Mouse (Mus musculus): ENCODE measurements at regions not wholly inside any gene's neighbourhood (a gene's known extent, or its start where the extent isn't known, plus 50 kb on each side); places are given as distances from the start of the nearest gene placed in this dataset.

- no peak for DNase-seq (ENCODE audit: low spot score)
Measured at GRCm38 (mm10) chr7:71488016-71488650, 136.8 kb upstream of the Gm10295 start.

DNA sequence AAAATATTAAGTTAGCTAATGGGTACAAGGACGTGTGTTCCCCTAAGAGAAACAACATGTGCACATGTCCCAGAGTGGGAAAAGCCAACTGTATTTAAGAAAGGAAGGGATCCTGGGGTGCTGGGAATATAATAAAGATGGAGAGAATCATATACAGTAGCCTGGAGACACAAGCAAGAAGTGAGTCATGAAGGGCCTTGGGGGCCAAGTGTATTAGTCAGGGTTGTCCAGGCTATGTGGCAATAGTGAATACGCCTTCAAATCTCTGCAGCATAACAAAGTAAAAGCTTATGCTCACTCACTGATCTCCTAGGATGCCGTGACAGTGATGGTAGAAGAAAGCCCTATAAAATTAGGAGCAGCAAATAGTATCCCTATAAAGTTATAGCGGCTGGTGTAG is 124.1 kb upstream of the Gm10295 start:
- DNase-seq (ENCODE audit: low spot score): no peak

GRCm38 (mm10) chr7:71472384-71473141 is 121.3 kb upstream of the Gm10295 start:
- DNase-seq (ENCODE audit: low spot score): no peak

DNA sequence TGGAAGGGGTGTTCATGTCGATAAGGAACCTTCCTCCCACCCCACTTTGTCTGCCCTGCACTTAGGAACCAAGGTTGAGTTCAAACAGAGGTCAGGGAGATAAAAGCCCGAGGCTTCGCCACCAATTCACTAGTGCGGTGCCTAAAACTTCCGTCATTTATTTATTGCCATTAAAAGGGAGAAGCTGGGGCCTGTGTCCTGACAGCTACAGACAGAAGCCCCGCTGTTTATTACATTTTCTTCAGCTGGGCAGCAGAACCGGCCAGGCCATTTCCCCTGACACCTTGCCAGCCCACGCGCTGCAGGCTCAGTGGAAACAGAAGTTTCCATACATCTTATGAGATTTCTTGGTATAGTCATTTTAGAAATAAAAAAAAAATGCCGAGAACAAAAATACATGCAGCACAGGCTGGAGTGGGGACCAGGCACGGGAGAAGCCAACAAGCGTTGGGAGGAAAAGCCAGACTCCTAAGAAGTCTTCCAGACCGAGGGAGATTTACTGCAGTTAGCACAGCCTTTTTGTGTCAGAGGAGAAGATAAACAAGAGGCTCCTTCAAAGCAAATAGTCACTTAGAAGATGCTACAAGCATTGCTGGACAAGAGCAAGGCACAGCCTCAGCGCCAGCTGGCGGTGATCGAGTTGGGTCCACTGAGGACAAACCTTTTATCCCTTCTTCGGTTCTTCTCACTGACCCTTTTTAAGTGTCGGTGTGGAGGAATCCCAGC is 120.5 kb upstream of the Gm10295 start:
- peak; percentile 17 for DNase-seq (ENCODE audit: low spot score)

GRCm38 (mm10) chr7:71471319-71471657 is 120.0 kb upstream of the Gm10295 start:
- DNase-seq (ENCODE audit: low spot score): peak; percentile 16

DNA sequence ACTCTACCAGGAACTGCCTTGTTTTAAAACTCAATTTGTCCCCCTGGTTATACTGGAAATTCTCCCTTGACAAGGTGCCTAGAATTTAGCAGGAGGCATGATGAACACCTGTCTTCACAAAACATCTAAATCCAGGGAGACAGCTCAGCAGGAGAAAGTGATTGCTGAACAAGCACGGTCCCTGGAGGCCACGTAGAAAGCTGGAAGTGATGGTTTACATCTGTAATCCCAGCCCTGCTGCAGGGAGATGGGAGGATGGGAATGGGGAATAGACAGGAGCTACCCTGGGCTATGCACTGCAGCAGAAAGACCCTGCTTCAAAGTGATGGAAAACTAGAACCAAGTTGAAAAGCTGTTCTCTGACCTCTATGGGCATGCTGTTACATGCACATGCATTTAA is 119.1 kb upstream of the Gm10295 start:
- no peak for DNase-seq (ENCODE audit: low spot score)

GRCm38 (mm10) chr7:71469951-71470350 is 118.7 kb upstream of the Gm10295 start:
- DNase-seq (ENCODE audit: low spot score): no peak

GRCm38 (mm10) chr7:71467436-71468127 is 116.3 kb upstream of the Gm10295 start:
- DNase-seq (ENCODE audit: low spot score): no peak

GRCm38 (mm10) chr7:71464127-71464526 is 112.8 kb upstream of the Gm10295 start:
- no peak for DNase-seq (ENCODE audit: low spot score)

- no peak for DNase-seq (ENCODE audit: low spot score)
Measured at GRCm38 (mm10) chr7:71463565-71463964, 112.3 kb upstream of the Gm10295 start.

DNA sequence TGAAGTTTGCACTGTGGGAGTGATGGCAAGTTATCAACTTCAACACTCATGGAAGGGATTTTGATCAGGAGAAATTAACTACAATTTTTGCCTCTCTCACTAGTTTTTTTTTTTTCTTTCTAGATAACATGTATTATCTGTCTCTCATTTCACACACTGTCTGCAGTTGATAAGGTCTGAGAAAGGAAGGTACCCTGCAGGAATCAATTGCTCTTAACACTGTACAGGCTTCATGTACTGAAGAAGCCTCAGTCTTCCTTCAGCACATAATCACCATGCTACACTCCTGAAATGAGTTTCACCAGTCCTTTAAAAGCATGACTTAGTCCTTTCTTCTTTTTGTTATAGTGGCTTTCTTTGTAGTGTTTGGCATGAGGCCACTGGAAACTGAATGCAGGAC is 108.5 kb upstream of the Gm10295 start:
- DNase-seq (ENCODE audit: low spot score): no peak

DNA sequence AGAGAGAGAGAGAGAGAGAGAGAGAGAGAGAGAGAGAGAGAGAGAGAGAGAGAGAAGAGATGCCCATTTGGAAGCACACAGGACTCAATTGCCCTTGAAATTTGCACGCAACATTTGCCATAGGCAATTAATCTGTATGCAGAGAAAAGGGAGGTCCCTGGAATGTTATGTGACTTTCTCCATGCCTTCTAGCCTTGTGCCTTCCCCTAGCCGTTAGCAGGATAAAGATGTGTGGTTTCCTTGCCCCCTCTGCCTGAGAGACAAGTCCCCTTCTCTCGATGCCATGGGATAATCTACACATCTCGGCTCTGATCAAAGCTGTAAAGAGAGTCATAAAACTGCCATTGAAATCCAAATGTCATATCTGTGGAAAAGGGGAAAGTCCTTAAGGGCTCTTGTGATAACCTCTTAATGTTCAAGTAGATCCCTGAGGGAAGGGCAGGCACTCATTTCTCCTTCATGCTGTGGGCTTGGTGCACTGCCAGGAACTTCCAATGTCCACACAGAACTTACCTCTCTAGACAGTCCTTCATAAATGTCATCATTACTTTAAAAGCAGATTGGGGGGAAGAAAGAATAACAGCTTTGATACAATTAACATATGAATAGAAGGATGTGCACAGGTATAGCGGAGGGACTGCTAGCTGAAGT is 106.9 kb upstream of the Gm10295 start:
- DNase-seq (ENCODE audit: low spot score): no peak

DNA sequence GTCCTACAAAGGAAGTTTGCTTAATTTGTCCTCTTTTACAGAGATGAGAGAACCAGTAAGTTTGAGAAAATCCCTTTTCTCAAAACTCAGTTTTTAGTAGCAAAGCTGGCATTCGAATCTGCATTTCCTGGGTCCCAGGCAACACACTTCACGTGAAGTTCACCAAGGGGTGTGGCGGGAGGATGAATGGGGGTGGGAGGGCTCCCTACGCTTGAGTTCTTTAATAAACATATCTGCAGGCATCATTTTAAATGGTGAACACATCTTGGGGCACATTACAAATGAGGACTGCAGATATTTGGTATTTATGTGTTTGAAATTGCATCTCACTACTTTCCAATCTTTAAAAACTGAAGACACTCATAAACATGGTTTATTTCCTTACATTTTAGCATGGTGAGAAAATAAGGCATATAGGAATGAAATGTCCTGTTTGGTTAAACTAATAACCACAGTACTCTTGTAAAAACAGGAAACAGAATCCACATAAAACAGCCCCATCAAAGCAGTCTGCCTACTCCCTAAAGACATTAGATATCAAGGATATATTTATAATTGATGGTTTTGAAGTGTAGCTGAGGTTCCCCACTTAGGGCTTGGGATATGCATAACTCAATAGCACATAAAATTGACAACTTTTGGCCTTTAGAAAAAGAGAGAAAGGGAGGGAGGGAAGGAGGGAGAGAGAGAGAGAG is 106.3 kb upstream of the Gm10295 start:
- DNase-seq (ENCODE audit: low spot score): no peak

- DNase-seq (ENCODE audit: low spot score): no peak
Measured at GRCm38 (mm10) chr7:71456421-71456820, 105.1 kb upstream of the Gm10295 start.

- DNase-seq (ENCODE audit: low spot score): peak; percentile 70
Measured at GRCm38 (mm10) chr7:71440330-71441240, 89.3 kb upstream of the Gm10295 start.

GRCm38 (mm10) chr7:71425982-71426381 is 74.7 kb upstream of the Gm10295 start:
- no peak for DNase-seq (ENCODE audit: low spot score)

DNA sequence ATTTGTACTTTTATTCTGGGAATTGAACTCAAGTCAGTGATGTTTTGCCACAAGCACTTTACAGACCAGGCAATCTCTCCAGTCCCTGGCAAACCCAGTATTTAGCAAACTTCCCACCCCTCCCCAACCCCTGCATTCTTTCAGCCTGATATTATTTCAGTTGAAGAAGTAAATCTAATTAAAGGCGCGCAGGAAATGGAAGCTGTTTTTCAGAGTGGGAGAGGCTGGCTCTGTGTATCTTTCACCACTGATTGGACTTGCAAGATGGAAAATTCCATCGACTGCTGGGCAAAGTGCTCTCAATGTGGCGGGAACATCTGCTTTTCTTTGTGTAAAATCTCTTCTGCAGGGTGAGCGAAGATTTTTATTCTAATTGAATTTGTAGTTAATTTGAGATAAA is 68.0 kb upstream of the Gm10295 start:
- no peak for DNase-seq (ENCODE audit: low spot score)

- DNase-seq (ENCODE audit: low spot score): no peak
Measured at GRCm38 (mm10) chr7:71418856-71419255, 67.6 kb upstream of the Gm10295 start.

GRCm38 (mm10) chr7:71414756-71415155 is 63.5 kb upstream of the Gm10295 start:
- no peak for DNase-seq (ENCODE audit: low spot score)

DNA sequence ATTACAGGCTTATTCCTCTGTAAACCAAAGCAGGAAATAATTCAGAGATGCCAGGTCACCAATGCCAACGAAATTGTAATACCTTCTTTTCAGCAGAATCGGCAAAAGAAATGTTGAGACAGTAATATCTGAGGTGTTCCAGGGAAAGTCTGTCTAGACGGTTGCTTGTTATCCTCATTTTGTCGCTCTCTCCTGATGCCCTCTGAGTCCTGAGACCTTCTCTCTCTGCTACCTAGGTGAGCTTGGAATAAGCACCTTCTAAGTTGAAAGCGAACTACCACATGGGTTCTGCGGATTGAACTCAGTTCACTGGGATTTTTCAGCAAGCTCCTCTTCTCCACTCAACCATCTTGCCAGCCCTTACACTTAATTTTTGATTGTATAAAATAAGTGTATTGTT is 61.8 kb upstream of the Gm10295 start:
- no peak for DNase-seq (ENCODE audit: low spot score)

Data from retina, embryonic 14.5 days (tissue).